Mouse (Mus musculus): ENCODE data around the gene Sema3b.

DNA sequence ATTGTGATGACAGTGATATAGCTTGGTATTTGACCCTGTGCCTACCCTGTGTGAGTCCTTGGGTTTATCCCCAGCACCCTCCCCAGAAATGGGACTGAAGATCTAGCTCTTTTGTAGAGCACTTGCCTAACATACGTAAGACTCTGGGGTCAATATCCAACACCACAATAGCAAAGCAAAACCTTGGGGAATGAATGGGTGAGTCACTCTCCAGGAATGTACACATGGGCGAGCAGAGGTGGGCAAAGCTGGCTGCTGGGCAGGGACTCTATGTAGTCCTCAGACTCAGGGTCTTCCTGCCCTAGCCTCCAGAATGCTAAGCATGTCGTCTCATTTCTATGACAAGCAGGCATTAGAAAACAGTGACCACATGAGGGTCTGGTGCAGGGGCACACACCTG is 39.7 kb upstream of the Sema3b start:
- TF ChIP-seq GATA1 (IDR thresholded peaks at IDR 0.05; ENCODE audit: borderline replicate concordance, low read length) (no peak), FLI1 (IDR thresholded peaks at IDR 0.05; ENCODE audit: low read length) (no peak)
